Mouse (Mus musculus): ENCODE results near the gene Dcdc2b.

Gene Dcdc2b

DNA sequence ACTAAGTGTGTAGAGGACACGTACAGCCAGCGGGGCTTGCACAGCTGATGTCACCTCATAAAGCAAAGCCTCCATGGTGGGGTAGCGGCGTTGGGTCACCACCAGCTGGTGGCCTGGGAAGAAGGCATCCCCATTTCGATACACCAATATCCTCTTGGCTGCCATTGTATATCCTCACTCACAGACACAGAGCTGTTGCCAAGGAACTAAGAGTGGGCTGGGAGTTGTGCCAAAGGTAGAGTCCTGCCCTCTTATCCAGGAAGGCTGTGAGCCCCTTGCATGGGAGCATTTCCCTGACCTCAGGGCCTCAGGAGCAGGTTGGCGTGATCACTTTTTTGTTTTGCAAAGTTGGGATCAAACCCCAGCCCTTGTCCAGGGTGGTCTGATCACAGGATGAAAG, at the start of gene Dcdc2b:
Gene Dcdc2b (minus strand): TSS at position 165 of the 400 bp plus-strand sequence.
- in situ Hi-C loops (cut with MboI; ENCODE audit: low pct_unique_long_range_greater_than_20kb in 1 of 2, low sequenced_read_pairs in 2 of 2, unreplicated experiment in 1 of 2) = no loop called here

DNA sequence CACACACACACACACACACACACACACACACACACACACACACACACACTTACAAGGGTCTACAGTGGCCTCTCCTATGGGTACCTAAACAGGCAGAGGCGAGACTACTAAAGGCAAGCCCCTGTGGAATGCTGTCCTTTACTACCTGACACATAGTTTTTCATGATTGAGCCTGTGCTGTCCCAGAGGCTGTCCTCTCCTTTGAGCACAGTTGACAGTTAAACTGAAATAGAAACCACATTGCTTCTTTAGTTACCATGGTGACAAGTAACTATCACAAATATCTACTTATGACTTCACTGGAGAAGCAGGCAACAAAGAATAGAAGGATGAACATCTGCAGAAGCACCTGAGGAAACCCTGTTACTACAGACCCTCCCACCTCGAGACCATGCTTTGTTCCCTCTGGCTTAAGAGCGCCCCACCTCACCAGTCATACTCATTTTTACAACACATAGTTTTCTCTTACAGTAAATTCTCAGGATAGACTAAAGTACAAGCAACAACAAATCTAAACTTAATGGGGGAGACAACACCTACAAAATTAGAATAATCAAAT, 48.3 kb upstream of the Dcdc2b start:
- in situ Hi-C loops (cut with MboI; ENCODE audit: low pct_unique_long_range_greater_than_20kb in 1 of 2, low sequenced_read_pairs in 2 of 2, unreplicated experiment in 1 of 2) = no loop called here

DNA sequence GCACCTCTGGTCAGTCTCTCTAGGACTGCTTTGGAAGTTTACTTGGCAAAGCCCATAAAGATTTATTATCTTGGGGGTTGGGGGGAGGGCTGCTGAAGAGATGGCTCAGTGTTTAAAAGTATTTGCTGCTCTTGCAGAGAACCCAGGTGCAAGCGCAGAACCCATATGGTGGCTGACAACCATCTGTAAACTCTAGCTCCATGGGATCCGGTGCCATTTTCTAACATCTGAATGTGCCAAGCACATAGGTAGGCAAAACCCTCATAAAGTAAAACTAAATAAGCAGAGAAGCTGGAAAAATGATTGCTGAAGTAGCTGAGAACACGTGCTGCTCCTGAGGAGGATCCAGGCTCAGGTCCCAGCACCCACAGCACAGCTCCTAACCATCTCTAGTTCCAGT, 47.5 kb upstream of the Dcdc2b start:
- in situ Hi-C loops (cut with MboI; ENCODE audit: low pct_unique_long_range_greater_than_20kb in 1 of 2, low sequenced_read_pairs in 2 of 2, unreplicated experiment in 1 of 2) = no loop called here

GRCm38 (mm10) chr4:129654770-129655169, 40.7 kb upstream of the Dcdc2b start:
- in situ Hi-C loops (cut with MboI; ENCODE audit: low pct_unique_long_range_greater_than_20kb in 1 of 2, low sequenced_read_pairs in 2 of 2, unreplicated experiment in 1 of 2) = no loop called here

DNA sequence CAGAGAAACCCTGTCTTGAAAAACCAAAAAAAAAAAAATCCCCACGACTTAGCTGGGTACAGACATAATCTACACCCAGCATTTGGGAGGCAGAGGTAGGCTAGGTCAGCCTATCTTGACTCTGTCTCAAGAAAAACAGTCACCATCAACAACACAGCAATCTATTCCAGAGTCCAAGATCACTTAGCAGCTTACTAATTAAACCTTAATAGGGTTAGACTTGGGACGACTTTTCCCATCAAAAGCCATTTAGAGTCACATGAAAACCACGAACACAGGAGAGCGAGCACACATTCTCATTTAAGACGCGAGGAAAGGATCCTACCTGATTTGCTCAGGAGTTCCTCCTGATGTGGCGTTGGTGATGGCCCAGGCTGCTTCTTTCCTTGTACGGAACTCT, 36.3 kb upstream of the Dcdc2b start:
- in situ Hi-C loops (cut with MboI; ENCODE audit: low pct_unique_long_range_greater_than_20kb in 1 of 2, low sequenced_read_pairs in 2 of 2, unreplicated experiment in 1 of 2) = no loop called here

GRCm38 (mm10) chr4:129648656-129649055, 34.6 kb upstream of the Dcdc2b start:
- in situ Hi-C loops (cut with MboI; ENCODE audit: low pct_unique_long_range_greater_than_20kb in 1 of 2, low sequenced_read_pairs in 2 of 2, unreplicated experiment in 1 of 2) = no loop called here

GRCm38 (mm10) chr4:129645204-129645603, 31.1 kb upstream of the Dcdc2b start:
- in situ Hi-C loops (cut with MboI; ENCODE audit: low pct_unique_long_range_greater_than_20kb in 1 of 2, low sequenced_read_pairs in 2 of 2, unreplicated experiment in 1 of 2) = no loop called here

GRCm38 (mm10) chr4:129641756-129642155, 27.7 kb upstream of the Dcdc2b start:
- in situ Hi-C loops (cut with MboI; ENCODE audit: low pct_unique_long_range_greater_than_20kb in 1 of 2, low sequenced_read_pairs in 2 of 2, unreplicated experiment in 1 of 2) = no loop called here

DNA sequence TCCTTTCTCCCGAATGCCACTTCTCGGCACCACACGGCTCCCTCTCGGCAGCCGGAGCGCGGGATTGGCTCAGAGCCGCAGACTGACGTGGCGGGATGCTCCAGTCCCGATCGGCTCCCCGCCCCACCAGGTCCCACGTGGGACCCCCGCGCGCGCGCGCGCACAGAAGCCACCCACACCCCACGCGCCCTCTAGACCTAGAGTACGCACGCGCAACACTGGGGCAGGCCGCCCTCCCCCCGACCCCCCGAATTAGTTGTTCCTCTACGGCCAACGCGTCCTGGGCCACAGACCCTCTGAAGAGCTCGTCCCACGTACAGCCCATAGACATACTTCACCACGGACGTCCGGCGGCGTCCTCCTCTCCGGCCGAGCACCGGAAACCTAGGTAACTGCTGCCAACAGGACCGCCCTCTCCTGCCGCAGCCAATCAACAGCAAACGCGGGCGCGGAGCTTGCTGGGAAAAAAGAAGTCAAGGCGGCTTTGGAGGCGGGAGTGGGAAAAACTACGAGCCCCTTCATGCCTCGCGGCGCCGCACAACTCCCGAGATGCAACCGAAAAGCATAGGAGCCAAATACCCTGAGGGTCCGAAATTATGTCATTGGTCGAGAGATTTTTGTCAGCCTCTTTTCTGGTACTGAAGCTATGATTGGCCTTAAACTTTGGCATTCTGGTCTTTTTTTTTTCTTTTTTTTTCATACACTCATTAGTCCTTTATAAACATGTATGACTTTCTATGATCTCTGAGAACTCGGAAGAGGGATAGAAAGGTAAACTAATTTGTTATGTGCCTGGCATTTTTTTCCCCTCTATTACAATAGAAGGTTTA, 26.8 kb upstream of the Dcdc2b start, which contains the start of gene Txlna:
Gene Txlna (minus strand): TSS at position 428 of the 830 bp plus-strand sequence.
- in situ Hi-C loops (cut with MboI; ENCODE audit: low pct_unique_long_range_greater_than_20kb in 1 of 2, low sequenced_read_pairs in 2 of 2, unreplicated experiment in 1 of 2) = no loop called here

- in situ Hi-C loops (cut with MboI; ENCODE audit: low pct_unique_long_range_greater_than_20kb in 1 of 2, low sequenced_read_pairs in 2 of 2, unreplicated experiment in 1 of 2) = no loop called here
These were observed 26.1 kb upstream of the Dcdc2b start for GRCm38 (mm10) chr4:129640101-129640637.

DNA sequence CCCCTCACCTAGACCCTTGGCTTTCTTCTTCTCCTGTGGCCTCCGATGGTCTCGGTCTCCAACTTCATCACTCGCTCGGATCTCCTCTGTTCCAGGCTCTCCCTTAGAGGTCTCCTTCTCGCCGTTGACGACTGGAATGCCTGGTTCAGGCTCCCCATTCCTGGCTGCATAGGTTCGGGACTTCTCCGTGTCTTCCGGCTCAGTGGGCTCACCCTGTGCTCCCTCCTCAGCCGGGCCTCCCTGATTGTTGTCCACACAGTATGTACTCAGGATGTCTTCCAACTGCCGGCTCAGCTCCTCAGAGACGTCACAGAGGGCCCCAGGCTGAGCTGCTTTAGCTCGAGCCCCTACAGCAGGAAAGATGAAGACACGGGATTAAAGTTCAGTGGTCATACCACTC, 25.2 kb upstream of the Dcdc2b start:
- in situ Hi-C loops (cut with MboI; ENCODE audit: low pct_unique_long_range_greater_than_20kb in 1 of 2, low sequenced_read_pairs in 2 of 2, unreplicated experiment in 1 of 2) = no loop called here

- in situ Hi-C loops (cut with MboI; ENCODE audit: low pct_unique_long_range_greater_than_20kb in 1 of 2, low sequenced_read_pairs in 2 of 2, unreplicated experiment in 1 of 2) = no loop called here
These were observed 19.8 kb upstream of the Dcdc2b start for GRCm38 (mm10) chr4:129633852-129634251.

DNA sequence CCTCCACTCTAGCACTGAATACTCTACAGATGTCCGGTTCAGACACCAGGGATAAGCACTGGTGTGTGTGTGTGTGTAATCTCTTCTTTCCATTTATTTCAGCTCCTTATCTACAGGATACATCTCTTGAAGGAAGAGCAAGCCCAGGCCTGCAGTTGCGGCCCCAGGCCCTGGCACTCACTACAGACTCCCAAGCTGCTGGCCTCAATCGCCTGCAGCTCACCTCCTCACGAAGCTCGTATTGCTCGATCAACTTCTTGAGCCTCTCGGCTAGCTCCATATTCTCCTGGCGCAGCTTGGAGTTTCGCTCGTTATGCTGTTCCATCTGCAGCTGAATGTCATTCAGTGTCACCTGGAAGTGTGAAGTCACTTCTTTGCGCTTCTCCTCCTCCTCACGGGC, 17.8 kb upstream of the Dcdc2b start:
- in situ Hi-C loops (cut with MboI; ENCODE audit: low pct_unique_long_range_greater_than_20kb in 1 of 2, low sequenced_read_pairs in 2 of 2, unreplicated experiment in 1 of 2) = no loop called here

DNA sequence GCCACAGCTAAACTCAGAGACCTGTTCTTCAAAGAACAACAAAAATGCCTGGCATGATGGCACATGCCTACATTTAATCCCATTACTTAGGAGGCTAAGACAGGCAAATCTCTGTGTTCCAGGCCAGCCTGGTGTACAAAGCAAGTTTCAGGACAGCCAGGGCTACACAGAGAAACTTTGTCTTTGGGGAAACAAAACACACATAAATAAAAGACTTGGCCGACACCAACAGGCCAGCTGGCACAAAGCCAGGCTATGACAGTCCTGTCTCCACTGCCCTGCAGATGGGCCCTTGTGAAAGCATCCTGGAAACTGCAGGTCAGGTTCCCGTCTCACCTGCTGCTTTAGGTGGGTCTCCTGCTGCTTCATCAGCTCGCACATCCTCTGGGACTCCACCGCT, 16.9 kb upstream of the Dcdc2b start:
- in situ Hi-C loops (cut with MboI; ENCODE audit: low pct_unique_long_range_greater_than_20kb in 1 of 2, low sequenced_read_pairs in 2 of 2, unreplicated experiment in 1 of 2) = no loop called here

DNA sequence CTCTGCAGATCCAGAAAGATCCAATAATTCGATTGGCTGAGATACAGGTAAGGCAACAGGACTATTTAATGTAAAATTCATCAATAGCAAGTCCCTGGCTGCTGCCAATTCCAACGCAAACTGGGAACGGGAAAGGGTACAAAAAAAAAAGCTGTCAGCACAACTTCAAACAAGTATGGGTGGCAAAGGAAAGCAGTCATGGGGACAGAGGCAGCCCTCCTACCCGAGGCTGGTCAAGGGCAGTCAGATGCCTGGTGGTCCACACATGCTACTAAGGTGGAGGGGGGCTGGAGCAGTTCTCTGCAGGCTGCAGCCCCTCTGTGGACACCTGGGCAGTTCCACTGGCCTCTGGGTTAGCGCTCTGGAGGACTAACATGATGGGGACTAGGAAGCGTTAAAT, 12.0 kb upstream of the Dcdc2b start:
- in situ Hi-C loops (cut with MboI; ENCODE audit: low pct_unique_long_range_greater_than_20kb in 1 of 2, low sequenced_read_pairs in 2 of 2, unreplicated experiment in 1 of 2) = no loop called here

DNA sequence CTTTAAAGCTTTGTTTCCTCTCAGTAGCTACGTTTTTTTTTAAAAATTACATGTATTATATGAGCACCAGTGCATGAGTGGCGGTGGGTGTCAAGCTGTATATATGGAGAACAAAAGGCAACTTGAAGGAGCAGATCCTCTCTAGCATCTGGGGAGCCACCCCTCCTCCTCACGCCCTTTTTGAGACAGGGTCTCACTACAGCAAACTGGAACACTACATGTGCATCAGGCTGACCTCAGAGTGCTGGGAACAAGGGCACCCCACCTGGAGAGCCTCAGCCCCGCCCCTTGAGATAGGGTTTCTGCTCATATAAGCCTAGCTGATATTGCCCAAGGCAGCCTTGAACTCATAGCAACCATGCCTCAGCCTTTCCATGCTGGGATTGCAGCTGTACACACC, 11.4 kb upstream of the Dcdc2b start:
- in situ Hi-C loops (cut with MboI; ENCODE audit: low pct_unique_long_range_greater_than_20kb in 1 of 2, low sequenced_read_pairs in 2 of 2, unreplicated experiment in 1 of 2) = no loop called here

DNA sequence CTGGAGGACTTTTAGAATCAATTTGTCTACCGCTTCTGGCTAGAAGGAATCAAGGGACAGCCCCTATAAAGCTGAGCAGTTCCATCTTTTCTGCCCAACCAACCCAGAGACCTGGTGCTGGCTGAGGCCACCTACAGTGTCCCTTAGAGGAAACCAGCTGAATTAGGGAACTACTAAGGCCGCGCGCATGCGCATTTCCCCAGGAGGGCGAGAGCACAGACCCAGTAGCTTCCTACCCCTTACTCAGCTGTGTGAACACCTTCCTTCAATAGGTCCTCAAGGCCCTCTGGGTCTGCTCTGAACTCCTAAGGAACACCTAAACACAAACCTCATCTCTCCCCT, 10.9 kb upstream of the Dcdc2b start:
- in situ Hi-C loops (cut with MboI; ENCODE audit: low pct_unique_long_range_greater_than_20kb in 1 of 2, low sequenced_read_pairs in 2 of 2, unreplicated experiment in 1 of 2) = no loop called here

- in situ Hi-C loops (cut with MboI; ENCODE audit: low pct_unique_long_range_greater_than_20kb in 1 of 2, low sequenced_read_pairs in 2 of 2, unreplicated experiment in 1 of 2) = no loop called here
These were observed 10.4 kb upstream of the Dcdc2b start for GRCm38 (mm10) chr4:129624281-129625028.

DNA sequence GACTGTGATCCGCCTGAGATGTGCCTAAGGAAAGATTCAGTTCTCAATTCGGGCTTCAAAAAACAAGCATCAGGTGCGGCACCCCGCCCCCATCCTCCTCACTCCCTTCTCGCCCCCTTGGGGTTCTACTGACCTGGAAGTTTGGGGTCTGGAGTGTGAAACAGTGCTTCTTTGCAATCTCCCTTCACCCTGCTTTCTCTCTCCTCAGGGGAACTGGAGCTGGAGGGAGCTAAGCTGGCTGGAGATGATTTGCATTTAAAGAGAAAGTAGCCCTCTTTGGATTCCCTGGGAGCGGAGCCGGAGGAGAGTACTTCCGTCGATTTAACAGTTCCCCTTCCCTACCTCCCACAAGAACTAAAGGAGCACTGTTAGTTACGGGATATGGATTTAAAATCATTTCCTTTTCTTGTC, 9.6 kb upstream of the Dcdc2b start, which contains the start of gene Ccdc28b:
Gene Ccdc28b (minus strand): TSS at position 267 of the 411 bp plus-strand sequence.
- in situ Hi-C loops (cut with MboI; ENCODE audit: low pct_unique_long_range_greater_than_20kb in 1 of 2, low sequenced_read_pairs in 2 of 2, unreplicated experiment in 1 of 2) = no loop called here

Measured in mouse embryonic stem cell (cell line).